Mouse (Mus musculus) brown adipose tissue, adult 24 weeks (tissue): Measurements from ENCODE around the gene Hpd. TPM values are rescaled to one million over a fixed set of nuclear protein-coding genes. Genes with fewer than 3 reads are reported as not detected.

Source experiments
- H3K27ac ChIP-seq: fragments of 200-500 bp; replicated peaks from 2 replicates; pipeline ENCODE4 v1.5.1; 2012; ENCODE audit warnings: low read depth, mild to moderate bottlenecking, low read length
- H3K4me1 ChIP-seq: fragments of 200-500 bp; 2 replicates; pipeline ENCODE4 v1.6.1; 2012; ENCODE audit warnings: low read length, mixed read lengths; ENCODE audit not compliant: control insufficient read depth, insufficient read depth, insufficient read length
- H3K4me3 ChIP-seq: fragments of 200-500 bp; 2 replicates; pipeline ENCODE4 v1.5.1; 2012; ENCODE audit warnings: low read depth, mild to moderate bottlenecking, low read length, moderate library complexity; ENCODE audit not compliant: insufficient read depth
- polyA plus RNA-seq: library from polyadenylated mRNA; stranded (reverse); fragments of >200 nt; gene quantifications from 2 replicates; pipeline ENCODE4 v1.2.4, GENCODE M21; 2012; ENCODE audit not compliant: missing spikeins, insufficient read depth, insufficient read length

The Hpd gene
- polyA plus RNA-seq, 1 experiment, result 1.7 TPM

DNA sequence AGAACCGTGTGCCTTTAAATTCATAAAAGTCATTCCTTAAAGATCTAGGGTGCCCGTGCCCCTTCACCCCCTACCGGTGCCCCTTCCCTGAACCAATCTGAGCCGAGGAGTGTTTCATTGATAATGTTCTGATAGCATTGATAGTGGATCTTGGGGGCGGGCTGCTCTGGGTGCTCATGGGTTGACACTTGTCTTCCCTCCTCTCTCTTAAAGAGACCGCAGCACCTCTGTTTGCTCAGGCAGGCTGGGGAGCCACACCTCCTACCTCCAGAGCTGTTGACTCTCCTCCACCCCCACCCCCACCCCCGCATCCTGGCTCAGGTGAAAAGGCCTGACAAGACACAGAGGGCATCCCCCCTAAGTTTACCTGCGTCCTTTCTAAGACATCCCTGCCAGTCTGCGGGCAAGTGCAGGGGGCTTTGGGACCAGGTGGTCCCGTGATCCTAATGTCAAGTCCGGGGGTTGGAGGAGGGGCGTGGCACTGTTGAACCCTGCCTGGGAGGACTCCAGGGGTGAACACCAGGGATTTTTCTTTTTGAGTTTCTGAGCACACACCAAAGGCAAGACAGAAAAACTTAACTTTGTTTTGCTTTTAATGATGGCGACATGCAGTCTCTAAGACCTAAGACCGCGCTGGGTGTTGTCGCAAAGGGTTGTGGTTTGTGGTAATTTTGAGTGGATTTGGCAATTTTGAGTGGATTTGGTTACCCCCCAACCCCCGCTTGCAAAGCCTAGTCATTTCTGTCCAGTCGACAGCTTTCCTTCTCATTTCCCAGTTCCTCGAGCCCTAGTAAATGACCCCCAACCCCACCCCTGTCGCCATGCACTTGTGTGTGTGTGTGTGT, 37.6 kb downstream of the Hpd start:
- H3K27ac ChIP-seq, result no peak overlapping the region
- peak overlapping the region; percentile 71 for H3K4me3 ChIP-seq

DNA sequence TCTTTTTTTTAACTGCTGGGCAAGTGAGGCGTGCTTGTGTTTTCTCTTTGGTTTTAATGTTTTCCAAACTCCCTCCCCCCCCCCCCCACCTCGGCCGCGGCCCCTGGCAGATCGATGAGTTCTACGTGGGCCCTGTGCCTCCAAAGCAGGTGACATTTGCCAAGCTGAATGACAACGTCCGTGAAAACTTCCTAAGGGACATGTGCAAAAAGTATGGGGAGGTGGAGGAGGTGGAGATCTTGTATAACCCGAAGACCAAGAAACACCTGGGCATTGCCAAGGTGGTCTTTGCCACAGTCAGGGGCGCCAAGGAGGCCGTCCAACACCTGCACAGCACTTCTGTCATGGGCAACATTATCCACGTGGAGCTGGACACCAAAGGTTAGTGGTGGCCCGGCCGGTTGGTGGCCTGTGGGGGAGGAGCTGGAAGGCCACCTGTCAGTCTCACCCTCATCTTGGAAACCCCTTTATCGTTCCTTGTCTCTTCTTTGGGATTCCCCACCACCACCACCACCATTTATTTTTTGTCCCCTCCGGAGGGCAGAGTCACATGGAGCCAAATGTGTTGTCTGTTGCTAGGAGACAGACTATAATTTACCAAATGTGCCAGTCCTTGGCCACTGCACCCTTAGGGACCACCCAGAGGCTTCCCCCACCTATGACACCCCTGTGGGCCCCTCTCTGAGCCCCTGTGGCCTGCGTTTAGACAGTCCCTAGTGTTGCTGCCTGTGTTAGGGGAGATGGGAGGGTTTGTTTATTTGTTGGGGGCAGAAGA, 38.4 kb downstream of the Hpd start:
- Histone ChIP-seq H3K4me1 (peaks cover 4% of the 10 kb centered on the region), H3K4me3 (peak overlapping the region; percentile 71), H3K27ac (no peak overlapping the region)

More for the DNA sequence above, 37.6 kb downstream of the Hpd start:
- peaks cover 4% of the 10 kb centered on the region for H3K4me1 ChIP-seq

DNA sequence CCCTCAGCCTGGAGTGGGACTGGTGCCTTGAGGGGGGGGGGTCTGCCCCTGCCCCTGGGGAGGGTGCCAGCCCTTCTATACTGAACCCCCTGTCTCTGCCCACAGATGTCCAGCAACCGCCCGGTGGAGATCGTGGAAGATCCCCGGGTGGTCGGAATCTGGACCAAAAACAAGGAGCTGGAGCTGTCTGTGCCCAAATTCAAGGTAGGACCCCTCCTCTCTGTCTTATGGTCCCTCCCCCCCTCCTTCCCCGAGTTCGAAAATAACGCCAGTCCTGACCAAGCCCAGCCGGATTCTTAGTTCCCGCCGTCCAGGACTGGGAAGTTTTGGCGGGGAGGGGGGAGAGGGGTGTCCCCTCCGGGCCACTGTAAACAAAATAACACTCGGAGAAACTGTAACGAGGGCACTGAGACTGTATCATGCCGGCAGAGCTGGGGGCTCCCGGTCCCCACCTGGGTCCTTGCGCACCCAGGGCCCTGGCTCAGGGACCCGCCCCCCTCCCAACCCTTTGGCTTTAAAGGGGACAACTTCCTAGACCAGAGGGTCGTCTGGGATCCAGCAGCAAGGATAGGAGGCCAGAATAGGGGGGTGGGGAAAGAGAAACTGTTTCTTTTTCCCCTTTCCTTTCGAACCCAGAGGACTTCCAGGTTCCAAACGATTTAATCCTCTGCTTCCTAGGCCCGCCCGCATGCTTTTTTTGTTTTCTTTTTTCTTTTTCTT, 39.1 kb downstream of the Hpd start:
- H3K4me1 ChIP-seq, result peaks cover 4% of the 10 kb centered on the region
- H3K4me3 ChIP-seq, result peak overlapping the region; percentile 71
- peak overlapping the region; percentile 55 for H3K27ac ChIP-seq

DNA sequence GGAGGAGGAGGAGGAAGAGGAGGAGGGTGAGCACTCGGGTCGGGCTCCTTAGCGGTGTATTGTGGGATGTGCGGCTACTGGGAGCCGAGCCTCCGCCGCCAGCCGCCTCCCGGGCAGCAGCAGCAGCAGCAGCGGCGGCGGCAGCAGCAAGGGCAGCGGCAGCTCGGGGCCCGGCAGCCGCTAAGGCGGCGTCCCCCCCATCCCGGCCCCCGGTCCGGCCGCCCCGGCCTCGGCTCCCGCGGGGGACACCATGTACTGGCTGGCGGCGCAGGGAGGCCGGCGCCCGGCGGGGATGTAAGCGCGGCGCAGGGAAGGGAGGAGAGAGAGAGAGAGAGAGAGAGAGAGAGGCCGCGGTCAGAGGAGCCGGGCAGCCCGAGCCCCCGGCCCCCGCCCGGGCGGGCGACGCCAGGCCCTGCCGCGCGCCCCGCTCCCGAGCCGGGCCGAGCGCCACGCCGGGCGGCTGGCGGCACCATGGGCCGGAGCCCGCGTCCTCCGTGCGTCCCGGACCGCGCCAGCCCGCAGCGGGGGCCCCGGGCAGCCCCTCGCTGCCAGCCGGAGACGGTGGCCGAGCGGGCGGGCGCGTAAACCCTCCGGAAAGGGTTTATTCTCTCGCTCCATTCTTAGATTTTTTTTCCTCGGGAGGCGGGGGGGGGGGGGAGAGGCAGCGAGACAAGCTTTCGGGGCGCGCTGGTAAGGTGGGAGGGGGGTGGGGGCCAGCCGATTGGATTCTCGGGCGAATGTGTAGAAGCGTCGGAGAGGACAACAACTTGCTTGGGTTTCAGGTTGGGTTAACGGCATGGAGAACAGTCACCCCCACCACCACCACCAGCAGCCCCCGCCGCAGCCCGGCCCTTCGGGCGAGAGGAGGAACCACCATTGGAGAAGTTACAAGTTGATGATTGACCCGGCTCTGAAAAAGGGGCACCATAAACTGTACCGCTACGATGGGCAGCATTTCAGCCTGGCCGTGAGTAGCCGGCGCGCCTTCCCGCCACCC, 40.1 kb downstream of the Hpd start, which contains the start of gene Setd1b:
Setd1b (plus strand) TSS at position 33 of the 997 bp plus-strand sequence.
- H3K4me1 ChIP-seq, result peaks cover 4% of the 10 kb centered on the region
- H3K27ac ChIP-seq, result peak within 1 kb of the TSS; percentile 95
- peak within 1 kb of the TSS; percentile 71 for H3K4me3 ChIP-seq

DNA sequence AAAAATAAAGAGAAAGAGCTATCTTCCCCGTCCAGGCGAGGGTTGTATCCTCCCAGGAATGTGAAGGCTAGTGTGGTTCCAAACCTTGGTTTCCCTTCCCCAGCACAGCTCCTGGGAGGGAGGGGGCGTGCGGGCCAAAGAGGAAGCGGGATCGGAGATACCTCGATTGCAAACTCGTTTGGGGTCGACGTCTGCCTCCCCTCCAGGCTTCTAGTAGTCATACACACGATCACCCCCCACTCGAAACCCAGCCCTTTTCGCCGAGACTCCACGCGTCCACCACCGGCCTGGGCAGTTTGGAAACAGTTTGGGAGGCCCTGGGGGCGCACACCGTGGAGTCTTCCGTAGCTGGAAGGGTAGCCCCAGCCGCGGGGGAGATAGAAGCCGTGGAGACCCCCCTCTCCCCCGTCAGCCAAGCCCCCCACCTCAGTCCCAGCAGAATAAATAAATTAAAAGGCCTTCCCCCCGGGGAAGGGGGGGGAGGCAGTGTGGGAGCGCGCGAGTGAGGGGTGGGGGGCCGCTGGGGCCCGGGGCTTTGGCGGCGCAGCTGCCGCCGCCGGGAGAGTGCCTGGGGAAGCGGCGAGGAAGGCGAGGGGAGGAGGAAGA, 40.9 kb downstream of the Hpd start:
- H3K4me3 ChIP-seq, result peak overlapping the region; percentile 71
- H3K27ac ChIP-seq, result peak overlapping the region; percentile 95
- H3K4me1 ChIP-seq, result peaks cover 8% of the 10 kb centered on the region

DNA sequence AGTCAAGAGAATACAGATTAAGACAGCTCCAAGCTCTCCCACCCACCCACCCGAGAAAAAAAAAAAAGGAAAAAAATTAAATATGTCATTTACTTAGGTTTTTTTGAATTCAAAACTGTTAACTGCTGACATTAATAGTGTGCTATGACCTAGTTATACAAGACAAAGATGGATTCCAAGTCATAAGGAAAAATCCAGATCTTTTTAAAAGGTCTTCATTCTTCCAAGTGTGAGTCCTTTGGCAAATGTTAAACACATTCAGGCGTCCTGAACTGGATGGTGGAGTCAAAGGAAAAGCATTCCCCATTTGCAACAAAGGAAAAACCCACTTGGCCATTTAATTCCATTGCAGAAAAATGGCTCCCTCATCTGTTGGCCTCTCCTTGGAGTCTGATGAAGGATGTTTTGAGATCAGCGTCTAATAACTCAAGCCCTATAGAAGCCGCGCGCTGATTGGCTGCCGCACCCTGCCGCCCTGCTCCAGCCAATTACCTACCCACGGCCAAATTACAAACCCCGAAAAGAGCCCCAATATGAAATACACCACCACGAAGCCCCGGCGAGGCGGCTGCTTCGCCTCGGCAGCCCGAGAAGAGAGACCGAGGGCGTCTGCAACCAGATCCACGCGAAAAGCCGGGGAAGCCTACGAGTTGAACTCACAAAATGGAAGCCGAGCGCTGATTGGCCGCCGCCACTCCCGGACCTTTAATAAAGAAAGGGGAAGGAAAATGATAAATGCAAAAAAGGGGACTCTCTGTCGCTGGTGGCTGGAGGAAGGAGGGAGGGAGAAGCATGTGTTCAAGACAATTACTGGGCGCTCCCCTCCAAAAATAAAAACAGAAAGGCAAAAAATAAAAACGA, 41.6 kb downstream of the Hpd start:
- peak overlapping the region; percentile 95 for H3K27ac ChIP-seq
- H3K4me1 ChIP-seq, result peaks cover 8% of the 10 kb centered on the region

DNA sequence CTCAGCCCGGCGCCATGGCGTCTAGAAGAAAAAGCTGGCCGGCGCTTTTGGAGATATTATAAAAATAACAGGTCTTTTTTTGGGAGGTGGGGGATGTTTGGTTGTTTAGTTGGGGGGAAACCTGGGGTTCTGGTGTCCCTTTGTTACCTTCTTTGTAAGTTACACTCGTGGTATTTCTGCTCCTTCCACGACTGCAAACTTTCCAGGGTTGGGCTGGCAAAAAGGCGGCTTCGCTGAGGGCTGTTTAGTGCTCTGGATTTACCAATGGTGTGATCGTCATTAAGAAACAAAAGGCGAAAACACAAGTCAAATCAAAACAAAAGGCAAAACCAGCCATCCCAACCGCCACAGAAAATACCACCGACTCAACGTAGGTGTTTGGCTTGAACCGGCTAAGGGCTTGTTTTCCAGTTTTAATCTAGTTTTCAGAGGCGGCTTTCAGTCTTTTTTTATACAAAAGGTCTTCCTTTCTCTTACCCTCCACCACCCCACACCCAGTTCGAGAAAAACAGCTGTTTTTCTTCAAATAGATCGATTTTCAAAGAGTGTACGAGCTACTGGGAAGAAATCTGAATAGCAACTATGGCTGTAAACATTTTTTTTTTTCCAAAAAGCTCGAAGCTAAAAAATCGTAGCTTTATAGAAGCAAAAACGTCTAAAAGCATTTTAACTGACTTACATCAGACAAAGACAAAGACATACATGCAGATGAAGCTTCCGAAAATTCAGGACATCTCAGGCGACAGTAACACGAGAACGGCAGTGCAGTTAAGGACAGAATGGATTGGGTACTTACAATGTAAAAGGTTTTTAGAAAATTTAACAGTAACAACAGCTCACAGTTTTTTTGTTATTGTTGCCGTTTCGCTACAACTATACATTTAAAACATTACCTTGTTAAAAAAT, 42.6 kb downstream of the Hpd start:
- Histone ChIP-seq H3K4me3 (peak overlapping the region; percentile 71), H3K27ac (peak overlapping the region; percentile 97), H3K4me1 (peaks cover 8% of the 10 kb centered on the region)

More for the DNA sequence above, 41.6 kb downstream of the Hpd start:
- H3K4me3 ChIP-seq, result peak overlapping the region; percentile 71

DNA sequence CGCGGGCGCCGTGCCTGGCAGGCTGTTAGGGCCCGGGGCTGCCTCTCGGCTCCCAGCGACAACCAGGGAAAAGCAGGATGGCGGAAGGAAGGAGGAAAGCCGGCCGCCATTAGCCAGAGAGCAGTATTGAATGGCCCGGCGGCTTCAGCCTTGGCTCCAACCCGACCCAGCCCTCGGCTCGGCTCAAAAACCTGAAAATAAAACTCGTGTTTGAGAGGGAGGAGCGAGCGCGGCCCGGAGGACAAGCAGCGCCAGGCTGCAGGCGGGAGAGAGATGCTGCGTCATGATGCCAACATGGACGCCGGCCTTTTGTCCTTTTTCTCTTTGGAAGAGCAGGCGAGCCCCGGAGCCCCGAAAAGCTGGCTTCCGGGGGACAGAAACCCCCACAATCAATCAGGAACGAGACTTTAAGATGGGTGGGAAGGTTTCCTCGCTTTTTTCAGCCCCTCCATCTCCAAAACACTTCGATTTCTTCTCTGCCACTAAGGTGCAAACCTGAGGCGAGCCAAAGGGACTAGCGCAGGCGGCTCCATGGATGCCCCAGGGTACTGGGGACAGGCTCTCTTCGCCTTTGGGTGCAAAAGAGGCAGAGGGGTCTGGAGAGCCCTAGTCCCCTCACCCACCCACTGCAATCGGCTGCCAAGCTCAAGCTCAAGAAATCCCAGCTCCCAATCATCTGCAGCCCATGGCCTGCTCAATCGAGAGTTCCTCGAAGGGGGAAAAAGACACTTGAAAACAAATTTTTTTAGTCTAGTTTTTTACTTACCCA, 43.4 kb downstream of the Hpd start:
- H3K4me3 ChIP-seq, result peak overlapping the region; percentile 71
- H3K27ac ChIP-seq, result peak overlapping the region; percentile 97
- H3K4me1 ChIP-seq, result peaks cover 12% of the 10 kb centered on the region

DNA sequence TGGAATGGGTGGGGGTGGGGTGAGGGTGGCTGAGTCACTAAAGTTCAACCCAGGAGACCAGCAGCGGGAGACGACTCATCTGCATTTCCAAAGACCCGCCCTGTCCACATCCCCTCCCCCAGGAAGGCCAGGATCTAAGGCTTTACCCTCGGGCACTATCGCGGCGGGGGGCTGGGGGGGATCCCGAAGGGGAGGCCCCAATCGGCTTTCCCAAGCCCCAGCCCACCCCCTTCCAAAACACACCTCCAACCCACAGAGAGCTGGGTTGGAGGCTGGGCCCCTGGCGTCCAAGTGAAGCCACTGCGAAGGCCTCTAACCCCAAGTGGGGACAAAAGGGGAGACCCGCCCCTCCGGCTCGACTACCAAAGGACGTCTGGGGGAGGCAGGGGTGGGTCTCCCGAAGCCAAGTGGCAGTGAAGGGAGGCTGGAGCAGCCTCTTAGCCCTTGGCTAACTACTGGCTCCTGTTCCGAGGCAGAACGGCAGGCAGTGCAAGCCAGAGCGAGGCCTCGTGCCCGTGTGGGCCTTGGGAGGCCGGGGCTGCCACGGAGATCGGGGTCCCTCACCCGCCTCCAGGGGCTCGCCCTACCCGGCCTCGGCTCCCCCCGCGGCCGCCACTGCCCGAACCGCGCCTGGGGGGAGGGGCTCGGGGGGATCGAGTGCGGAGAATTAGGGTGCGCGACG, 44.2 kb downstream of the Hpd start:
- Histone ChIP-seq H3K27ac (peak overlapping the region; percentile 97), H3K4me1 (peaks cover 10% of the 10 kb centered on the region), H3K4me3 (peak overlapping the region; percentile 71)

DNA sequence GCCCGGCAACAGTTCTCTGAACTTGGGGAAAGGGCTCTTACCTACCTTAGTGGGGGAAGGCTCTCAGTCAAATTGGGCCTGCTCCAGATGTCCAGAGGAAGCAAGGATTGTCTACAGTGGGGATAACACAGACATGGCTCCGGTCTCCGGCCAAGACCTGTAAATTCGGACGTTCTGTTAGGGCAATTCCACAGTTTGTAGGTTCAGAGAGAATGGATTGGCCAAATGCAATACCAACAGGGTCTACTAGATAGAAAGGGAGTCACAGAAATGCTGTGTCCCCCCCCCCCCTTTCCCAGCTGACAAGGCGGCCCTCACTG, 44.7 kb downstream of the Hpd start:
- Histone ChIP-seq H3K27ac (peak overlapping the region; percentile 95), H3K4me1 (peaks cover 10% of the 10 kb centered on the region), H3K4me3 (peak overlapping the region; percentile 44)

DNA sequence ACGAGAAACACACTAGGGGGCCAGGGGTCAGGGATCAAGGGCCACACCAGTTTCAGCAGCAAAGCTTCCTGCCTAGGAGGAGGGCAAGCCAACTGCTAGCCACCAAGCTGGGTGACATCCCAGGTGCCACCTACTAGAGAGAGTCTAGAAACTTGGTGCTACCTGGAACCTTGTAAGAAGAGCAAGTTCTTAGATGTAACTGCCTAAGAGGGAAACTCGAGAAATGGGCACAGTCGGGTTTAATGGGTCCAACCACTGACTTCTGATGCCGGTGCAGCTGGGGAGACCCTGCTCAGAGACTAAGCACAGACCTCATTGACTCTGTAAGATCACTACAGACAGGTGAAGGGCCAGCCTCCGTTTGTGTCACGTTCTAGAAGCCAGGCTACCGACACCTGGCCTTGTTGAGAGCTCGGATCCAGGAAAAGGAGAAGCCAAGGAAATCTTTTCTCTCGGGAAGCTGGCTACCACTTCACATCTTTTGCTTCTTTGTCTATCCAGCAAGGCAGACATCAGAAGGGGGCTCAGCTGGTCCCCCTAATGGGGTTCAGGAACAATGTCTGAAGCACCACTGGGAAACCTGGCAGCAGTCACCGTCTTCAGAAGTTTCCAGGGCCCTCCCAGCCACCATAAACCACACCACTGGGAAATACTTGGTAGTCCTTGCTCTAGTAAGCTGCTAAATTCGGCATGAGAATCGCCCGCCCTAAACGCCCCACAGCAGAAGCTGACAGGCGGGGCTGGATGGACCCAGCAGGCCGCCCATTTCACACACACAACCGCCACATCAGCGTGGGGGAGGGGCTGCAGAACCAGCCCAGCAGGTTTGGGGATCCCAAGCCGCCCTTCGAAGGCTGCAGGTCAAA, 45.2 kb downstream of the Hpd start:
- Histone ChIP-seq H3K27ac (peak overlapping the region; percentile 95), H3K4me1 (peaks cover 10% of the 10 kb centered on the region), H3K4me3 (peak overlapping the region; percentile 44)
